Mouse (Mus musculus) kidney, adult 2 months (tissue): ENCODE results near the gene Nebl.

Source experiments
- CTCF ChIP-seq: fragments of 200-500 bp; conservative IDR thresholded peaks from 2 replicates; pipeline ENCODE4 v1.5.1; 2011; ENCODE audit warnings: low read depth, mild to moderate bottlenecking, control low read depth, low read length, moderate library complexity, mixed read lengths; ENCODE audit not compliant: insufficient read depth, insufficient read length
- POLR2A ChIP-seq: fragments of 200-500 bp; IDR thresholded peaks from one replicate; pipeline ENCODE4 v1.6.1; 2011; ENCODE audit warnings: low read depth, low read length, control low read depth

- no peak for TF ChIP-seq POLR2A
- TF ChIP-seq CTCF = no peak
These were observed 227.0 kb downstream of the Nebl start for GRCm38 (mm10) chr2:17504115-17504774.
